Mouse (Mus musculus) small intestine, adult 2 months (tissue): Measurements from ENCODE around the gene Bst2.
A peak's percentile ranks its signal among the peaks of the same experiment; 100 is the strongest.

ENCODE experiments used
- CTCF ChIP-seq: fragments of 200-500 bp; IDR thresholded peaks from 2 replicates; pipeline ENCODE4 v1.5.1; 2012; ENCODE audit warnings: low read depth, mild to moderate bottlenecking, control low read depth, inconsistent platforms, low read length, moderate library complexity, mixed read lengths; ENCODE audit not compliant: insufficient replicate concordance, insufficient read length; ENCODE audit errors: extremely low read depth
- POLR2A ChIP-seq: fragments of 200-500 bp; IDR thresholded peaks from 2 replicates; pipeline ENCODE4 v1.6.1; 2012; ENCODE audit warnings: low read depth, mild to moderate bottlenecking, control low read depth, inconsistent platforms, low read length, moderate library complexity

GRCm38 (mm10) chr8:71488454-71488853, 48.8 kb downstream of the Bst2 start:
- no peak for TF ChIP-seq CTCF
- peak; percentile 38; the same call in 1 of the 2 replicates for TF ChIP-seq POLR2A
